Mouse (Mus musculus) lung, postnatal 0 days (tissue): ENCODE measurements around the gene Slc16a3.

Source experiments
- CTCF ChIP-seq: IDR thresholded peaks from 2 replicates; pipeline ENCODE4 v1.5.1; 2016; ENCODE audit warnings: antibody characterized with exemption, mild to moderate bottlenecking
- EP300 ChIP-seq: IDR thresholded peaks from 2 replicates; pipeline ENCODE4 v1.6.1; 2016; ENCODE audit warnings: antibody characterized with exemption, mild to moderate bottlenecking, control low read depth

DNA sequence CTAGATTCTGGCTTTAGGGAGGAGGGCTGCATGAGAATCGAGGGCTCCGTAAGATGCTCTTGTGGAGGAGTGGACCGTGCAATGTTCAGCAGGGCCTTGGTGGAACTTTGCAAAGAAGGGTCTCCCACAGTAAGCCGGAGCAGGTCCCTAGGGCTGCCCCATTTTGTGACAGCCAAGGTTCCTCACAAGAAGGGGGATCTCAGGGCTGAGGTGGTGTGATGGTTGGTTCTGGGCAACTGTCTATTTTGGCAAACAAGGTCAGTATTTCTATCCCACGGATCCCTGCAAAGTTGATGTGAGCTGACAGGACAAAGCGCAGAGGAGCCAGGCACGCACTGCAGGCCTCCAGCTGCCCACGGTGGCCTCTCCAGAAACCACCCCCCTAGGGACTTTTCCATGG, 3.0 kb downstream of the Slc16a3 start:
- TF ChIP-seq CTCF (no peak), EP300 (no peak)
